Mouse (Mus musculus) megakaryocyte progenitor cell, adult 5-6 weeks (primary cell): ENCODE results near the gene Calhm5. TPM values are rescaled to one million over a fixed set of nuclear protein-coding genes. Genes with fewer than 3 reads are reported as not detected.

Experiments
- ATAC-seq: replicated peaks from 2 replicates; pipeline ENCODE4 v1.8.0; 2016; ENCODE audit warnings: mild to moderate bottlenecking, moderate TSS enrichment, inconsistent platforms; ENCODE audit not compliant: poor library complexity
- total RNA-seq, 2 experiments: library from RNA; stranded (forward) in 1 of 2; stranded (reverse) in 1 of 2; fragments of 157-497, 149-512 nt in 1 of 2; fragments of 200-1000 nt in 1 of 2; gene quantifications; 2 replicates each; pipeline versions ENCODE4 v1.2.3 to v1.2.4; 2015 to 2017

The Calhm5 gene
- total RNA-seq, 2 experiments from 2014 or later, result not detected

DNA sequence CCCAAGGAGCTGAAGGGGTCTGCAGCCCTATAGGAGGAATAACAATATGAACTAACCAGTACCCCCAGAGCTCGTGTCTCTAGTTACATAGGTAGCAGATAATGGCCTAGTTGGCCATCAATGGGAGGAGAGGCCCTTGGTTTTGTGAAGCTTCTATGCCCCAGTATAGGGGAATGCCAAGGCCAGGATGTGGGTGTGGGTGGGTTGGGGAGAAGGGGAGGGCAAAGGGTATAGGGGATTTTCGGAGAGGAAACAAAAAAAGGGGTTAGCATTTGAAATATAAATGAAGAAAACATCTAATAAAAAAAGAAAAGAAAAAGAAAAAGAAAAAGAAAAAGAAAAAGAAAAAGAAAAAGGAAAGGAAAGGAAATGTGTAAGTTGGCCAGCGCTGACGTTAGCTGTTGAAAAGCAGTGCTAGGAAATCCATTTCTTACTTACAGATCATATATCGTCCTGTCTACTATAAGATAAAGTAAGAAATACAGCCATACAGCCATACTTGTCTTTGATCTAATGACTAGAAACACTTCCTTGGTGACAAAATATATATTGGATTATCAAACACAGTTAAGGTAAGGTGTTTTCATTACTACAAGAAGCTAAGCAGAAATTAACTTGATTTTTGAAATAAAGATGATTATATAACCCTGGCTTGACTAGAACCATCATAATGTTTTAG lies 21.7 kb downstream of the Calhm5 start:
- ATAC-seq, result no peak

DNA sequence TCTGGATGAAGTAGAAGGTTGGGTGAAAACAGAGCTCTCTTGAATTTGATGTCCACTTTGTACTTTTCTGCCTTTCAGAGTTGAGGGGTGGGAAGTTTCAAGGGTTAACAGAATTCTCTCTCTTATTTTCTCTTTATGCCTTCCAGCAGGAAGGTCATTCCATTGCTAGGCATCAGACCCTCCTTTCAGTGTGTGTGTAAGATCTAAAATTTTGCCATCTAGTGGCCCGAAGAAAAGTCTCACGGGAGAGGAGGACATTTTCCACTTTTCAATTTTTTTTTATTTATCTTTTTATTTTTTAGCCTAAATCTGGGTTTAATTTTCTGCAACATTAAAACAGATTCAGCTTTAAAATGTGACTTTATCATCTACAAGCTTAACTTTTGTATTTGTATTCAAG lies 24.7 kb downstream of the Calhm5 start:
- no peak for ATAC-seq

DNA sequence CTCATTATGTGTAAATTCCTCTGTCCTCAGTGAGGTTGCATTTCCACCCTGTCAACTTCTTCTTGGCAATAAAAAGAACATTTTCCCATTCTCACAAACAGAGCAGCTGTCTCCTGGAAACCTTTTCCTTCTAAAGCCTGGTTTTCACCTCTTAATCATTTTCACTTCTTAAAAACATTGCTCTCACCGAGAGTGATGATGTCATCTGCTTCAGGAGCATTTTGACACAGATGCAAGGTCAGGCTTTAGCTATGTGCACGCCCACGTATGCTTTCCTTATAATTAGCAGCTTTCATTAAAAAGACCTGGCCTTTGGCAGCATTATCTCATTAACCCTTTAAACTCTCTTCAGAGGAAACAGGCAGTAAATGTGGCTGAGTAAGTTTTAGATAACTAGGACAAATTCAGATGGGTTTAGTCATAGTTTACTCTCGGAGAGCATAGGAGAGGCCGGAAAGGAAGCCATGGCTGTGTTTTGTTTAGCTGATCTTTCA lies 25.3 kb downstream of the Calhm5 start:
- ATAC-seq, result no peak

DNA sequence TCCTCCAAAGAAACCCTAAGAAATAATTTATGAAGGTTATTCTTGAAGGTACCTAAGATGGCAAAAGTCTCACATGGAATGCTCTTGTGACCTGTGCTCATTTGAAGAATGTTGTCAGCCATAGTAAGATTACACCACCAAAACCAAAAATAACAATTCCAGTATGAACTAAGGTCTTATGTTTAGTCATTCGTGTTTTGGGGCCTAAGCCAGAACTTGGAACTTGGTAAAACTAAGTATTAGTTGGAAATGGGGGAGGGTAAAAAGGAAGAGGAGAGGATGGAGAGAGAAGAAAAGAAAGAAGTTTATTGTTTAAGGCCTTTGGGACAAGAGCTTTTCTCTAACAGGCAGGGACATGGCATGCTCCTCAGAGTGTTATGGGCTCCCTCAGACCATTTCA lies 26.7 kb downstream of the Calhm5 start:
- no peak for ATAC-seq

DNA sequence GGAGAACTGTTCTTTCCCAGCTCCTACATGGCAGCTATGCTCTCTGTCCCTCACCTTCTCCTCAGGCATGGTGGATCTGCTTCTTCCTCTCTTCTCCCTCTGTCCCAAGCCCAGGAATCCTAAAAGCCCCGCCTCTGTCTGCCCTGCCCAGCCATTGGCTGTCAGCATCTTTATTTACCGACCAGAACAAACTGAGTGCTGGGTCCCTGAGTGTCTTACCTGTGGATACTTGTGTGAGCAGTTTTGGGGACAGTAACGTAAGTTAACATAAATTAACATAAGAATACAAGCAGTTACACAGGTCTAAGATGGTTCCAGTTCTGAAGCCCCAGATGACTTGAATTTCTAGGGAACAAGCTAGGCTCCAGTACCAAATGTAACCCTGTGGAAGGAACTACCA lies 29.7 kb downstream of the Calhm5 start:
- ATAC-seq, result no peak

DNA sequence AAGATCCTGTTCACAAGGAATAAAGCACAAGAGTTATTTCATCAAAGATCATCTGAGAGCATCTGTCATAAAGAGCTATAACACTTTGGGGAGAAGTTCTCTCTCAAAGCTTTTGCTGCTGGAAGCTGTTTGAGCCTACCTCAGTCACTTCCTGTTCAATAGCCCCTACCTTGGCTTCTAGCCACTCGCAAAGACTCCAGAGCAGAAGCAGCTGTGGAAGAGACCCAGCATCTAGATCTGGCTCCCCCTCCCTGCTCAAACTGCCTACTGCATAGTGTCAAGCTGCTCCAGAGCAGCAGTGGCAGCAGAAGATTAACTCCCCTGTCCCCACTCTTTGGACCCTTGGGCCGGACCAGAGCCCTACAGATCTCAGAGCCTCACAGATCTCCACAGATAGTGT lies 42.3 kb downstream of the Calhm5 start:
- ATAC-seq, result no peak

DNA sequence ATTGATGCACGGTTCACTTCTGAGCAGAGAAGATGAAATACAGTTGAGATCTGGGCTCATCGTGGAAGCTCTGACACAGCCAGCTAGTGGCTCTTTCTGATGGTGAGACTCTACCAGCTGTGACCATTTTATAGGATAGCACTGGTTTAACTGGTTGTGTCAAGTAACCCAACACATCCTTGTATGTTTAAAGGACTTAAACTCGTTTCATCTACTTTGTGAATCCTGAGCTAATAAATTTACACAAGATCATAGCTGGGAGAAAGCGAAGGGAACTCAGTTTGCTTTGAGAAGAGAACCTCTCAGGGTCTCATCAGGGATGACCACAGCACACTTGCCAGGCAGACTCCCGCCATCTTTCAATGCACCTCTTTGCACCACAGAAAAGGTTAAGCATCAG lies 52.1 kb downstream of the Calhm5 start, which contains the start of gene Calhm4:
Gene Calhm4, minus strand, starts transcription at position 101 of the 400 bp plus-strand sequence.
- no peak for ATAC-seq

Other genes with a start within 250 kb of the Calhm5 start
- gene Sult3a1, start 238.8 kb downstream of the Calhm5 start, total RNA-seq (2015), result not detected in 2 replicates
- not detected in 2 replicates for gene Sult3a1, start 238.8 kb downstream of the Calhm5 start, total RNA-seq (2017)
- gene Rsph4a, start 191.4 kb downstream of the Calhm5 start, total RNA-seq (2015), result not detected in 2 replicates
- gene Rsph4a, start 191.4 kb downstream of the Calhm5 start, total RNA-seq (2017), result not detected in 2 replicates
- gene Zup1, start 145.2 kb downstream of the Calhm5 start, total RNA-seq (2015), result 26.6 and 35.2 TPM in 2 replicates
- 26.3 and 39.5 TPM in 2 replicates for gene Zup1, start 145.2 kb downstream of the Calhm5 start, total RNA-seq (2017)
- 188 and 197 TPM in 2 replicates for gene Rwdd1, start 76.9 kb downstream of the Calhm5 start, total RNA-seq (2015)
- gene Rwdd1, start 76.9 kb downstream of the Calhm5 start, total RNA-seq (2017), result 166 and 213 TPM in 2 replicates
- not detected in 2 replicates for gene Trappc3l, start 58.9 kb downstream of the Calhm5 start, total RNA-seq (2015)
- not detected in 2 replicates for gene Trappc3l, start 58.9 kb downstream of the Calhm5 start, total RNA-seq (2017)
- not detected in 2 replicates for gene Calhm4, start 52.2 kb downstream of the Calhm5 start, total RNA-seq (2015)
- not detected in 2 replicates for gene Calhm4, start 52.2 kb downstream of the Calhm5 start, total RNA-seq (2017)
- gene Calhm6, start 31.5 kb upstream of the Calhm5 start, total RNA-seq (2015), result 3.4 and 3.8 TPM in 2 replicates
- gene Calhm6, start 31.5 kb upstream of the Calhm5 start, total RNA-seq (2017), result 2.6 and 3.5 TPM in 2 replicates
- 1.1 and 1.3 TPM in 2 replicates for gene Dse, start 111.2 kb upstream of the Calhm5 start, total RNA-seq (2015)
- gene Dse, start 111.2 kb upstream of the Calhm5 start, total RNA-seq (2017), result 0.79 and 0.91 TPM in 2 replicates
- gene Tspyl1, start 185.7 kb upstream of the Calhm5 start, total RNA-seq (2015), result 29.5 and 34.2 TPM in 2 replicates
- gene Tspyl1, start 185.7 kb upstream of the Calhm5 start, total RNA-seq (2017), result 36.7 and 36.9 TPM in 2 replicates
- gene Tspyl4, start 200.9 kb upstream of the Calhm5 start, total RNA-seq (2015), result 3.2 and 3.6 TPM in 2 replicates
- 1.0 and 1.8 TPM in 2 replicates for gene Tspyl4, start 200.9 kb upstream of the Calhm5 start, total RNA-seq (2017)